Mouse (Mus musculus) cerebellum, adult 2 months (tissue): ENCODE measurements around the gene Arl1. TPM values are rescaled to one million over a fixed set of nuclear protein-coding genes. Genes with fewer than 3 reads are reported as not detected.

ENCODE experiments used
- DNase-seq, 2 experiments: peaks; one replicate each; pipeline ENCODE4 v3.0.0; 2021
- H3K27ac ChIP-seq: fragments of 200-500 bp; 2 replicates; pipeline ENCODE4 v1.5.1; 2012; ENCODE audit warnings: low read length, control low read depth, inconsistent platforms; ENCODE audit not compliant: insufficient read depth
- H3K27me3 ChIP-seq: fragments of 200-500 bp; 2 replicates; pipeline ENCODE4 v1.6.1; 2012; ENCODE audit warnings: inconsistent platforms, mild to moderate bottlenecking, low read length, moderate library complexity; ENCODE audit not compliant: control insufficient read depth, insufficient read depth
- H3K4me1 ChIP-seq: fragments of 200-500 bp; 2 replicates; pipeline ENCODE4 v1.6.1; 2011; ENCODE audit warnings: low read length; ENCODE audit not compliant: control insufficient read depth, insufficient read depth
- H3K4me3 ChIP-seq: fragments of 200-500 bp; replicated peaks from 2 replicates; pipeline ENCODE3; 2011; ENCODE audit warnings: mild to moderate bottlenecking, low read depth, low read length, control low read depth; ENCODE audit not compliant: insufficient read depth
- CTCF ChIP-seq: fragments of 200-500 bp; IDR thresholded peaks from 2 replicates; pipeline ENCODE4 v1.5.1; 2011; ENCODE audit warnings: low read depth, mild to moderate bottlenecking, control low read depth, low read length, moderate library complexity, borderline replicate concordance; ENCODE audit not compliant: insufficient read depth
- POLR2A ChIP-seq: fragments of 200-500 bp; IDR thresholded peaks from 2 replicates; pipeline ENCODE4 v1.6.1; 2011; ENCODE audit warnings: low read length, control low read depth, borderline replicate concordance; ENCODE audit not compliant: insufficient read depth
- WGBS: fragments of 180-500 bp; shearing (Covaris S2); methylation state at CpG from one replicate; pipeline ENCODE4 v1.1.7; 2018; 5-methylcytosine and 5-hydroxymethylcytosine counted together
- polyA plus RNA-seq: library from polyadenylated mRNA; depleted of rRNA; stranded (reverse); fragments of >200 nt; gene quantifications from 2 replicates; pipeline ENCODE4 v1.2.3, GENCODE M21; 2012

Arl1 gene
- polyA plus RNA-seq, 1 experiment = 132 TPM

DNA sequence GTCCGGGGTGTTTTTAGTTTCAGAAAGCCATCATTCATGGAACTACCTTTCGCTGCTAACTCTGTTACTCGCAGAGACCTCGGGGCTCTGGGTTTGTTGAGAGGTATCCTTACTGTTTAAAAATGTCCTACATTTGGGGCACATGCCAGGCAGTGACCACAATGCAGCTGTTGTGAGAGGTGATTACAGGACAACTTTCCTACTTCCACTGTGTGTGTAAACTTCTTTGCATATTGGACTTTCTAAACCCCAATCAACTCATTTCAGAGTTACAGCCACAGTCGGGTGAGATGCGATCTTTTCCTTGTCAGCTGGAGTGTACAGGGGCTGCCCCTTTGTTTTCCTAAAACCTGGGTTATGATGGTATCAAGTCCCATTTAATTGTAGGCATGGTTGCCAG, 15.0 kb upstream of the Arl1 start:
- no peak for DNase-seq
- no peaks in the 10 kb centered on the region for H3K4me1 ChIP-seq
- TF ChIP-seq POLR2A = no peak
- no peaks in the 10 kb centered on the region; the same call in 1 of the 2 replicates for H3K27me3 ChIP-seq
- 49% methylated on average over 6 of the region's 6 CpGs for WGBS
- H3K27ac ChIP-seq = no peak overlapping the region
- H3K4me3 ChIP-seq = no peak overlapping the region

DNA sequence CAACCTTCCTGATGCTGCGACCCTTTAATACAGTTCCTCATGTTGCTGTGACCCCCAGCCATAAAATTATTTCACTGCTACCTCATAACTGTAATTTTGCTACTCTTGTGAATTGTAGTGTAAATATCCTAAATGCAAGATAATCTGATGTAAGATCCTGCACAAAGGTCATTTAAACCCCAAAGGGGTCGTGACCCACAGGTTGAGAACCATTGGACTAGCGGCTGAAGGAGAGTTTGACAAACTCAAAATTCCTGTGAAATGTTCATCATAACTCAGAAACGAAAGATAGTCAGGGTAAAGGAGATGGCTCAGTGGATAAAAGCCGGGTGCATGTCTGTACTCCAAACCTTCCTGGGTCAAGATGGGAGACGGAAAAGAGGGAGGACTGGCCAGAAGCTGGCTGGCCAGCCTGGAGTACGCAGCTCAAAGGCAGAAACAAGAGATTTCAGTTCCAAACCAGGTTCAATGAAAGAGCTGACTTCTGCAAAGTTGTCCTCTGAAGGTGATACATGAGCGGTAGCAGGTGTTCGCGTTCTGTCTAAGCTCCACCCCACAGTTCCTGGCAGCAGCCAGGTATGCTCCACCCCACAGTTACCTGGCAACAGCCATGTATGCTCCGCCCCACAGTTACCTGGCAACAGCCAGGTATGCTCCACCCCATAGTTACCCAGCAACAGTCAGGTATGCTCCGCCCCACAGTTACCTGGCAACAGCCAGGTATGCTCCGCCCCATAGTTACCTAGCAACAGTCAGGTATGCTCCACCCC, 13.5 kb upstream of the Arl1 start:
- TF ChIP-seq POLR2A (no peak), CTCF (no peak)
- no peaks in the 10 kb centered on the region for H3K4me1 ChIP-seq
- H3K27me3 ChIP-seq = no peaks in the 10 kb centered on the region; the same call in 1 of the 2 replicates
- 76% methylated on average over 13 of the region's 13 CpGs for WGBS
- no peak for DNase-seq
- no peak overlapping the region for H3K27ac ChIP-seq
- no peak overlapping the region for H3K4me3 ChIP-seq

- no peak for TF ChIP-seq CTCF
- TF ChIP-seq POLR2A = no peak
- 48% methylated on average over 2 of the region's 2 CpGs for WGBS
- Histone ChIP-seq H3K27me3 (no peaks in the 10 kb centered on the region; the same call in 1 of the 2 replicates), H3K27ac (no peak overlapping the region), H3K4me1 (no peaks in the 10 kb centered on the region), H3K4me3 (no peak overlapping the region)
- no peak for DNase-seq
Observed at GRCm38 (mm10) chr10:88717756-88718025, 13.0 kb upstream of the Arl1 start.

GRCm38 (mm10) chr10:88719618-88720017, 11.0 kb upstream of the Arl1 start:
- Histone ChIP-seq H3K27me3 (no peaks in the 10 kb centered on the region; the same call in 1 of the 2 replicates), H3K4me3 (no peak overlapping the region), H3K4me1 (no peaks in the 10 kb centered on the region), H3K27ac (no peak overlapping the region)
- 67% methylated on average over 1 of the region's 1 CpGs for WGBS
- TF ChIP-seq POLR2A = no peak
- TF ChIP-seq CTCF = no peak
- DNase-seq = no peak

DNA sequence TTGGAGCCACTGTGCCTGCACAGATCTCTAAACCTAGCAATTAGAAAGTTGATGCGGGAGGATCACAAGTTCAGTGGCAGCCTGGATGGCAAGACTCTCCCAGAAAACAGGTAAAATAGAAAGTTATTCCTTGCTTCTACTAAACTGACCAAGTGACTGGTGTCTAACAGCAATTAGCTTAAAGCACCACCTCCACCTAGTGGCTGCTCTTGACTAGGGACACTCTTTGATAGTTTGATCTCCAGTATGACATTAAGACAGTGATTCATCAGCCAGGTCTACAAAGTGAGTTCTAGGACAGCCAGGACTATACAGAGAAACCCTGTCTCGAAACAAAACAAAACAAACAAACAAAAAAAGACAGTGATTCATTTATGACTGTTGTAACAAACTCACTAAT, 5.3 kb upstream of the Arl1 start:
- no peak for TF ChIP-seq CTCF
- Histone ChIP-seq H3K4me1 (no peaks in the 10 kb centered on the region), H3K27me3 (no peaks in the 10 kb centered on the region), H3K27ac (no peak overlapping the region), H3K4me3 (no peak overlapping the region)
- WGBS = 52% methylated on average over 2 of the region's 2 CpGs
- no peak for DNase-seq

DNA sequence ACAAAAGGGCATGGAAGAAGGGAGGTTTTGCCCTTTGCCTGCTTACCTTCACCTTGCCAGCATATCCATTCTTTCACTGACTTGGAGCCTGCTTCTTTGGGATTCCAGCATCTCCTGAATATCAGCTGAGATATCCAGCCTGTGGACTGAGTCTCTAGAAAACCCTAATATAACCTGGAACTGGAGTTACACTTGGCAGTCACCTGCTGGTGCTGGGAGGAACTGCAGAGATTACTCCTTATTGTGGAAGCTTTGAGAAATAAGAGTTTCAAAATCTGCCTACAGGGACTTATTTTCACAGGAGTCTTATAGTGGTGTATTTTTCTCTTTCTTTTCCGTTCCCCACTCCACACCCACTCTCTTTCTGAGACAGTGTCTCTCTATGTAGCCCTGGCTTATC, 3.5 kb upstream of the Arl1 start:
- no peak for DNase-seq
- WGBS = 52% methylated on average over 1 of the region's 1 CpGs
- peak; percentile 27; the same call in 1 of the 2 replicates for TF ChIP-seq CTCF
- TF ChIP-seq POLR2A = no peak
- H3K4me1 ChIP-seq = no peaks in the 10 kb centered on the region
- no peak overlapping the region for H3K27ac ChIP-seq
- H3K4me3 ChIP-seq = no peak overlapping the region
- H3K27me3 ChIP-seq = no peaks in the 10 kb centered on the region

- no peak for DNase-seq
- no peak for TF ChIP-seq POLR2A
- no peak for TF ChIP-seq CTCF
- 71% methylated on average over 8 of the region's 8 CpGs for WGBS
Observed at GRCm38 (mm10) chr10:88728166-88728565, 2.5 kb upstream of the Arl1 start.

DNA sequence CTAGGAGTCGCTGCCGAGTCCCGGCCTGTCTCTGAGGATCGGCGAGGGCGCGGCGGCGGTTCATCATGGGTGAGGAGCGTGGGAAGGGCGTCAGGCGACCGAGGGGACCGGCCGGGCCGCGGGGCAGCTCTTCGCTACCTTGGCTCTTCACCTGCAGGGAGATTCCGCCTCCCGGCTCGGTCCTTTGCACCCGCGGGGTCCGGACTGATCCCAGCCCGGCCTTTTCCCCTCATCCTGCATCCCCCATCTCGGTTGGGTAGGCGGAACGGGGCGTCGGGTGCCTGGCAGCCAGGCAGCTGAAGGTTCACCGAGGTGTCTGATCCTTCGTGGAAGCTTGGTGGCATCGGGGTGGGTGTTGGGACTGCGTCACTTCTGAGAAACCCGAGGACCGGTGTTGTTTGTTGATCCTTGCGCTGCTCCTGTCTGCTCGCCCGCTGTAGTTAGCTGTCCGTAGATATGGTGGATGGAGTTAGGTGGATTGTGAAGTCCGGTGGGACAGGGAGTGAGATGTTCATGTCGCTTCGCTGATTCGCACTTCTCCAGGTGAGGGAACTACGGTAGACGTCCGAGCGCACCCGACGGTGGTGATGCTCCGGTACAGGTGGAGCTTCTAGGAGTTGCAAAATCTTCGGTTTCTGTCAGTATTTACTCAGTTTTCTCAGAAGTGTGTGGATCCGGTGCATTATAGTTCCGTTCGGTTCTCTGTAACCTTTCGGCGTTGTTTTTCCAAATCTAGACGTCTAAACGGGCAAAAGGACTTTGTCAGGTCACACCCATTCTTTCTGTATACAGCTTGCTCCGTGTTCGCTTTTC, 1.0 kb downstream of the Arl1 start:
- no peak for TF ChIP-seq POLR2A
- no peak for TF ChIP-seq CTCF
- 1% methylated on average over 61 of the region's 61 CpGs for whole genome bisulfite sequencing
- DNase-seq = no peak
- peak overlapping the region; percentile 60 for H3K27ac ChIP-seq
- peak overlapping the region; percentile 83 for H3K4me3 ChIP-seq
- H3K27me3 ChIP-seq = no peaks in the 10 kb centered on the region
- H3K4me1 ChIP-seq = no peaks in the 10 kb centered on the region

More at GRCm38 (mm10) chr10:88728166-88728565, 2.5 kb upstream of the Arl1 start:
- no peaks in the 10 kb centered on the region for H3K4me1 ChIP-seq
- no peaks in the 10 kb centered on the region for H3K27me3 ChIP-seq
- H3K4me3 ChIP-seq = no peak overlapping the region
- no peak overlapping the region for H3K27ac ChIP-seq
